Mouse (Mus musculus): ENCODE results near the gene Zfp334. TPM values are rescaled to one million over a fixed set of nuclear protein-coding genes. Genes with fewer than 3 reads are reported as not detected.
A peak's percentile ranks its signal among the peaks of the same experiment; 100 is the strongest.

Gene Zfp334
- polyA plus RNA-seq, 1 experiment from 2014 or later: 19.6 TPM

GRCm38 (mm10) chr2:165337191-165337590 is 50.9 kb downstream of the Zfp334 start:
- no peak overlapping the region for H3K4me2 ChIP-seq (replicated peaks; ENCODE audit: low read depth, low read length)
- no peak overlapping the region for H3K4me3 ChIP-seq (ENCODE audit: low read depth, low read length)
- 23% methylated on average over 3 of the region's 3 CpGs for WGBS
- no peaks in the 10 kb centered on the region for H3K36me3 ChIP-seq (ENCODE audit: control insufficient read depth, insufficient read depth, low read length)
- no peaks in the 10 kb centered on the region for H3K9me3 ChIP-seq (ENCODE audit: control insufficient read depth, low read length)
- no peaks in the 10 kb centered on the region for H3K27me3 ChIP-seq (ENCODE audit: control insufficient read depth, insufficient read depth, low read length)
- no peaks in the 10 kb centered on the region for H3K4me1 ChIP-seq (replicated peaks; ENCODE audit: control insufficient read depth, insufficient read depth, low read length)
- ATAC-seq (ENCODE audit: low FRiP score) (no peak), DNase-seq (ENCODE audit: low spot score) (peak; percentile 74)
- no peak overlapping the region for H3K9ac ChIP-seq (ENCODE audit: low read depth, low read length)
- H3K27ac ChIP-seq (ENCODE audit: low read depth, low read length): no peak overlapping the region

GRCm38 (mm10) chr2:165332610-165333210 is 55.3 kb downstream of the Zfp334 start:
- no peak overlapping the region for H3K4me3 ChIP-seq (ENCODE audit: low read depth, low read length)
- no peak for DNase-seq (ENCODE audit: low spot score)
- 50% methylated on average over 14 of the region's 14 CpGs for WGBS

DNA sequence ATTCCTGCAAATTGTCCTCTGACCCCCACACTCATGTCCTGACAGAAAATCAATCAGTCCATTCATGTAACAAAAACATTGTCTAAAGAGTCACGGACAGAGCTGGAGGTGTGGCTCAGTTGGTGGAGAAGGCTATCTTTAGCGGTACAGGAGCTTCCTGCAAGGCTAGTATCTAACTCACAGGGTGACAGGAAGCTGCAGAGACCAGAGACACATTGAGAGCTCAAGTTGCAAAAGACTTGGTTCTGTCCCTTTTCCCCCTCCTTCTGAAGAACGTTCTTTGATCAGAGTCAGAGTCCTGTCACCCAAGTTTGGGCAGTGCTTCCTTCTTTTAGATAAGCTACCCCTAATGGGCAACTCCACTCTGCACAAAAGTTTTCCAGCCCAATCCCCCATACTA is 58.4 kb downstream of the Zfp334 start:
- Histone ChIP-seq H3K27me3 (ENCODE audit: control insufficient read depth, insufficient read depth, low read length) (no peaks in the 10 kb centered on the region), H3K36me3 (ENCODE audit: control insufficient read depth, insufficient read depth, low read length) (no peaks in the 10 kb centered on the region), H3K9me3 (ENCODE audit: control insufficient read depth, low read length) (no peaks in the 10 kb centered on the region), H3K27ac (ENCODE audit: low read depth, low read length) (no peak overlapping the region), H3K9ac (ENCODE audit: low read depth, low read length) (no peak overlapping the region), H3K4me1 (replicated peaks; ENCODE audit: control insufficient read depth, insufficient read depth, low read length) (peaks cover 6% of the 10 kb centered on the region; the same call in 1 of the 2 replicates), H3K4me2 (replicated peaks; ENCODE audit: low read depth, low read length) (no peak overlapping the region), H3K4me3 (ENCODE audit: low read depth, low read length) (no peak overlapping the region)
- 37% methylated on average over 3 of the region's 3 CpGs for WGBS
- DNase-seq (ENCODE audit: low spot score) (no peak), ATAC-seq (ENCODE audit: low FRiP score) (no peak)

More at GRCm38 (mm10) chr2:165332610-165333210, 55.3 kb downstream of the Zfp334 start:
- no peaks in the 10 kb centered on the region for H3K36me3 ChIP-seq (ENCODE audit: control insufficient read depth, insufficient read depth, low read length)
- H3K27ac ChIP-seq (ENCODE audit: low read depth, low read length): no peak overlapping the region
- H3K27me3 ChIP-seq (ENCODE audit: control insufficient read depth, insufficient read depth, low read length): no peaks in the 10 kb centered on the region
- no peak for ATAC-seq (ENCODE audit: low FRiP score)
- H3K9me3 ChIP-seq (ENCODE audit: control insufficient read depth, low read length): no peaks in the 10 kb centered on the region
- H3K4me2 ChIP-seq (replicated peaks; ENCODE audit: low read depth, low read length): no peak overlapping the region
- H3K9ac ChIP-seq (ENCODE audit: low read depth, low read length): no peak overlapping the region
- H3K4me1 ChIP-seq (replicated peaks; ENCODE audit: control insufficient read depth, insufficient read depth, low read length): no peaks in the 10 kb centered on the region

DNA sequence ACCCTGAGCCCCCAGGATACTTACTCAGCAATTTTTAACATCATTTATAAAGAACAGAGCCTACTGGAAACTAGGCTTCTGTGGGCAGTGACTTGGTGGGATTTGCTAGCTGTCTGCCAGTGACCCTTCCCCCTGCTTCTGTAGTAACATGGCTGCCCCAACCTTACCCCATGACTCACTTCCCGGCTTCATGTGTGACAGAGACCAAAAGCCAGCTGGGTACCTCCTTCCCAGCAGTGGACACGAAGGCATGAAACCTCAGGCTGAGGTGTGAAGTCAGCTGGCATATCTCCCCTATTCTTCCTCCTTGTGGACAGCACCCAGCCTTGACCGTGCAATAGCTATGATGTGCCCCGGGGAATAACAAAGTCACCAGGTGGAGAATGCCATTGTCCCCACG is 59.3 kb downstream of the Zfp334 start:
- no peaks in the 10 kb centered on the region for H3K9me3 ChIP-seq (ENCODE audit: control insufficient read depth, low read length)
- WGBS: 79% methylated on average over 5 of the region's 5 CpGs
- DNase-seq (ENCODE audit: low spot score): no peak
- H3K4me2 ChIP-seq (replicated peaks; ENCODE audit: low read depth, low read length): no peak overlapping the region
- no peak overlapping the region for H3K9ac ChIP-seq (ENCODE audit: low read depth, low read length)
- no peak for ATAC-seq (ENCODE audit: low FRiP score)
- H3K27me3 ChIP-seq (ENCODE audit: control insufficient read depth, insufficient read depth, low read length): no peaks in the 10 kb centered on the region
- no peak overlapping the region for H3K27ac ChIP-seq (ENCODE audit: low read depth, low read length)
- H3K36me3 ChIP-seq (ENCODE audit: control insufficient read depth, insufficient read depth, low read length): no peaks in the 10 kb centered on the region
- peaks cover 6% of the 10 kb centered on the region; the same call in 1 of the 2 replicates for H3K4me1 ChIP-seq (replicated peaks; ENCODE audit: control insufficient read depth, insufficient read depth, low read length)
- H3K4me3 ChIP-seq (ENCODE audit: low read depth, low read length): no peak overlapping the region

DNA sequence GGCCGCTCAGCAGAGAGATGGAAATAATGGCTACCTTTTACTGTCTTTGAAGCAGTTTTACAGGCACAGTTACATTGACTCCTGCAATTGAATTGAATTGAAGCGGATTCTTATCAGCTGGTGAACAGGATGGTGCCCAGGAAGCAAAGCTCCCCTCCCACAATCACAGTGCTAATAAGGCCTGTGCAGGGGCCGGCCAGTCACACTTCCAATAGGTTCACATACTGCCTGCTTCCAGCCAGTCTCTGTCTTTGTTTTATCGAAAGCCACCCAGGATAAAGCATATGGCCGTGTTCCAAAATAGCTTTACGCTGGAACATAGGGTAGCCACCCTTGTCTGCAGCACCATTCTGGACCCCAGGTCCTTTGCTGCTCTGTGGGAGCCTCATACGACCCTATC is 60.7 kb downstream of the Zfp334 start:
- no peak overlapping the region for H3K27ac ChIP-seq (ENCODE audit: low read depth, low read length)
- H3K27me3 ChIP-seq (ENCODE audit: control insufficient read depth, insufficient read depth, low read length): no peaks in the 10 kb centered on the region

DNA sequence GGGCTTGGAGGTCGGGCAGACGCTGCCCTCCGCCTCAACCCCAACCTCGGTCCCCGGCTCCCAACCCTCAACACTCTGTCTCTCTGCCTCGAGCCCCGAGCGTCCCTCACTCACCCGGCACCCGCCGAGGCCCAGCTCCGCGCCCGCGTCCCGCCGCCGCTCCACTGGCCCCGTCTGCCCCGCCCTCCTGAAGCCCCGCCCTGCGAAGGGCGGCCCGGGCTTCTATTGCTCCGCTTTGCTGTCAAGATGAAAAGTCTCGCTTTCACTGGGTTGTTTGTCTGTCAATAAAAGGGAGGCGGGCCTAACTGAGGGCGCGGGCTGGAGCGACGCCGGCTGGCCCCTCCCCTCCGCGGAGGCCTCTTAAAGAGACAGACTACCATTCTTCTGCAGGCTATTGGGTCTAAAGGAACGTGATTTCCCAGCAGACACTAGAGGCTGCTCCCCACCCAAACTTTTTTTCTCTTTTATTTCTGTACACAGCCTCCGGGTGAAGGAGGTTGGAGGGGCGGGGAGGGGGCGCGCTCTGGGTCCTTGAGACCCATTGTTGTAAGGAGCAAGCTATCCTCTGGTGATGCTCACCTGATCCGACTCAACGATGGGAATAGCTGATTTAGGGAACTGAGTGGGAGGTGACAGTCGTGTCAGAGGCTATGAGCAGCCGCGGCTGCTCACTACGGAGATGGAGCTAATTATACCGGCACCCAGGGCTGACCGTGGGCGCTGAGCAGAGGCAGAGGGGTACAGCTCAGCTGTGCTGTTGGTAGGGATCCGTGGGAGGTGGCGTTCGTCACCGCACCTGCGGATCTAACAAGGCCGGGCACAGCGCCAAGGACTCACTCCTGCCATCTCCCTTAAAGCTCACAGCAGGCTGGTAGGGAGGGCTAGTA is 61.5 kb downstream of the Zfp334 start, which contains the start of gene Elmo2:
TSS of gene Elmo2 (minus strand) at position 176 of the 887 bp plus-strand sequence.
- DNase-seq (ENCODE audit: low spot score) (peak; percentile 97), ATAC-seq (ENCODE audit: low FRiP score) (peak; percentile 97)
- Histone ChIP-seq H3K36me3 (ENCODE audit: control insufficient read depth, insufficient read depth, low read length) (no peaks in the 10 kb centered on the region), H3K9me3 (ENCODE audit: control insufficient read depth, low read length) (no peaks in the 10 kb centered on the region), H3K4me3 (ENCODE audit: low read depth, low read length) (peak within 1 kb of the TSS; percentile 87), H3K27ac (ENCODE audit: low read depth, low read length) (peak within 1 kb of the TSS; percentile 68), H3K4me1 (replicated peaks; ENCODE audit: control insufficient read depth, insufficient read depth, low read length) (peaks cover 9% of the 10 kb centered on the region; the same call in 1 of the 2 replicates), H3K27me3 (ENCODE audit: control insufficient read depth, insufficient read depth, low read length) (no peaks in the 10 kb centered on the region), H3K9ac (ENCODE audit: low read depth, low read length) (peak within 1 kb of the TSS; percentile 92), H3K4me2 (replicated peaks; ENCODE audit: low read depth, low read length) (peak within 1 kb of the TSS; percentile 89)
- under 1% methylated on average over 55 of the region's 55 CpGs for WGBS

More for the DNA sequence above, 60.7 kb downstream of the Zfp334 start:
- peaks cover 6% of the 10 kb centered on the region; the same call in 1 of the 2 replicates for H3K4me1 ChIP-seq (replicated peaks; ENCODE audit: control insufficient read depth, insufficient read depth, low read length)
- 64% methylated on average over 7 of the region's 7 CpGs for WGBS
- no peaks in the 10 kb centered on the region for H3K36me3 ChIP-seq (ENCODE audit: control insufficient read depth, insufficient read depth, low read length)
- H3K4me2 ChIP-seq (replicated peaks; ENCODE audit: low read depth, low read length): peak overlapping the region; percentile 89; the same call in 1 of the 2 replicates
- H3K9ac ChIP-seq (ENCODE audit: low read depth, low read length): no peak overlapping the region; the same call in 1 of the 2 replicates
- peak overlapping the region; percentile 87; the same call in 1 of the 2 replicates for H3K4me3 ChIP-seq (ENCODE audit: low read depth, low read length)
- H3K9me3 ChIP-seq (ENCODE audit: control insufficient read depth, low read length): no peaks in the 10 kb centered on the region
- DNase-seq (ENCODE audit: low spot score): no peak
- ATAC-seq (ENCODE audit: low FRiP score): no peak

GRCm38 (mm10) chr2:165325521-165326303 is 62.3 kb downstream of the Zfp334 start:
- H3K27me3 ChIP-seq (ENCODE audit: control insufficient read depth, insufficient read depth, low read length): no peaks in the 10 kb centered on the region
- peak overlapping the region; percentile 87 for H3K4me3 ChIP-seq (ENCODE audit: low read depth, low read length)
- peak overlapping the region; percentile 68 for H3K27ac ChIP-seq (ENCODE audit: low read depth, low read length)
- peaks cover 14% of the 10 kb centered on the region; the same call in 1 of the 2 replicates for H3K4me1 ChIP-seq (replicated peaks; ENCODE audit: control insufficient read depth, insufficient read depth, low read length)
- no peak for DNase-seq (ENCODE audit: low spot score)
- peak overlapping the region; percentile 81 for H3K4me2 ChIP-seq (replicated peaks; ENCODE audit: low read depth, low read length)
- peak; percentile 36 for ATAC-seq (ENCODE audit: low FRiP score)
- under 1% methylated on average over 30 of the region's 30 CpGs for WGBS
- no peaks in the 10 kb centered on the region for H3K36me3 ChIP-seq (ENCODE audit: control insufficient read depth, insufficient read depth, low read length)
- H3K9me3 ChIP-seq (ENCODE audit: control insufficient read depth, low read length): no peaks in the 10 kb centered on the region
- H3K9ac ChIP-seq (ENCODE audit: low read depth, low read length): peak overlapping the region; percentile 92
